Mouse (Mus musculus): ENCODE measurements at regions not wholly inside any gene's neighbourhood (a gene's known extent, or its start where the extent isn't known, plus 50 kb on each side); places are given as distances from the start of the nearest gene placed in this dataset.

DNA sequence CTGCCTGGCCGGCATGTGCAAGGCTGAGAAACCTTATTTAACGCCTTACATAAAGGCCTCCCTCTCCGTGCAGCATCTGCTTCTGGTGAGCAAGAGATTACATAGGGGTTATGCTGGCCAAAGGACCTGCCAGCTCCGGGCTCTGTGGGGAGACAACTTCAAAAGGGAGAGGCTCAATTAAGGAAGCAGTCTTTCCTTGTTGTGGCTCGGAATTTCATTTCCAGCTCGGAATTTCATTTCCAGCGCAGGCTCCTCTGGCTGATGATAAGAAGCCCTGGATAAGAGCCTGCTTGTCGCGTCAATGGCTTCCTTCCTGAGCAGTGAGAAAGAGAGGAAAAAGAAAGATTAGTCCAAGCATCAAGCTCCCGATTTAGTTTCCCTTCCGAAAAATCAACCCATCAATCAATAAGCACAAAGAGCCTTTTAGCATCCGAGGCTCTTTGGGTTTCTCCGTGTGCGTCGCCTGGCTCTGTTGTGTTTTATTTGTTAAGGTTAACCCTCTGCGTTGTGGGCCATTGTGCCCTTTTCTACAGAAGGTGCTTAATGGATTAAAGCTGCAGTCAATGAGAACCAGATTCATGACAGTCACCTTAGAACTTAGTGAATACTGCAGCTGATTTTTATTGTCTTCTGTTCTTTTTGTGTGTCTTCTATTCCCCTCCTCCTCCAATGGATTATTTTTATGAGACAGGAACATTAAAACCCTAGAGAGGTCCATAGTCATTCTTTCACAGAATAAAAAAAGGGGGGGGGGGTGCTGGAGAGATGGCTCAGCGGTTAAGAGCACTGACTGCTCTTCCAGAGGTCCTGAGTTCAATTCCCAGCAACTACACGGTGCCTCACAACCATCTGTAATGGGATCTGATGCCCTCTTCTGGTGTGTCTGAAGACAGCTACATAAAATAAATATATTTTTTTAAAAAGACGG lies 218.3 kb downstream of the Myo1b start:
- intact Hi-C loops (cut with DNase I), result no loop called here
- peak; percentile 29 for DNase-seq

DNA sequence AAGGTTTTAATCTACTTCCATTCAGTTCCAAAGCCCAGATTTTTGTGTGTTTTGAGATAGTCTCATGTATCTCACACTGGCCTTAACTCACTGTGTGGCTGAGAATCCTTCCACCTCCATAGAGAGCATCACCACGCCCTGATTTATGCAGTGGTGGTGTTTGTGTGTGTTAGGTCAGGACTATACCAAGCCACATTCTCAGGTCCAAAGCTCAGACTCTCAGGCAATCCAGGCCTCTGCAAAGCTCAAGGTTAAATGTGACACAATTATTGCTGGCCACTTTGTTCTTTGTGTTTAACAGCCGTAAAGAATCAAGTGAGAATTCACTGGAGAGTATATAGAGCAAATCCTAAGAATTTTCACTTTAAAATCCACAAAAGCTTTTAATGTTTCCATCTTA lies 218.2 kb upstream of the Nabp1 start:
- no peak for DNase-seq
- intact Hi-C loops (cut with DNase I), result no loop called here

DNA sequence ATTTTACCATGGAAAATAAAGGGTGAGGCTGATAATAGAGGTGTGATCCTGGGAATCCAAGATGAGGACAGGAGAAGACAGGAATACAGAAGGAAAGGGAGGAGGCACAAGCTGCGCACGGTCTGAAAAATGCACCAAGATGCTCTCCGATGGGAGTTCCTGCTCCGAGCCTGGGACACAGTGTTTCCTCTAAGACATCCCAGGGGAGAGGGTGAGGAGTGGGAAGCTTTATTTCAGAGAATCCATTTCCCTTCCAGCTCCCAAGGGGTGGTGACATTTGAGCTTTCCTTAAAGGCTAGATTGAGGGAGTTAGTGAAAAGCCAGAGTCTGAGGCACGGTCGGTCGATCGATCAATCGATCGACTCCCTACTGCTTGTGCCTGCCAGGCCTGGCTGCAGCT lies 212.7 kb upstream of the Nabp1 start:
- DNase-seq, result no peak
- intact Hi-C loops (cut with DNase I), result no loop called here

DNA sequence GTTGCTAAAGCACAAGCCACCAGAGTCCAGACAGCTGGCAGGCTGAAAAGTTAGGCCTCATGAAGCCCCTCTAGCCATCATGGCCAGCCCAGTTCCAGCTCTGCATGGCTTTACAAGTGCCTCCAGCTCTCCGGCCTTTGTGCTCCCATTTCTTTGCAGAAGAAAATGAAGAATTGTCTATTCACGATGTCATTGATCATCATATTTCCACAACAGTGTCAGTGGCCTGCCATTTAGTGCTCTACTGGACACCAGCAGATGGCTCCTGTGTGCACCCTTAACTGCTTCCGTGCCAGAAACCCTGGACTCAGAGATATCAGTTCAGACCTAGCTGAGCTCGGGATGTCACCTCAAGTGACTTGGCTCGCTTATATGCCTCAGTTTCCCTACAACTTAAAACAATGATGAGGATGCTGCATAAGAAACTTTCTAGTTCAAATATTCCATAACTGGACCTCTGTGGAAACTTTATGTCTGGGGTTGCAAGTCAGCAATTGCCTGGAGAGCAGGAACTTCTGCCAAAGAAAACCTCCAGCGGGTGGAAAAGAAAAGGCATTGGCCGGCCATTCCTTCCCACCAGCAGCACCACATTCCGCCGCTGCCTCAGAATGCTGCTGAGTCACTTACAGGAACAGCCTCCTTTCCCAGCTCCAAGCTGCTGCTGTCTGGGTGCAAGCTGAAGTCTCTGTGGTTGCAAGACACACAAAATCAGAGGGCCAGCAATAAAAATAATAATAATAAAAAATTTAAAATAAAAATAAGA lies 211.4 kb upstream of the Nabp1 start:
- intact Hi-C loops (cut with DNase I), result no loop called here
- DNase-seq, result no peak

DNA sequence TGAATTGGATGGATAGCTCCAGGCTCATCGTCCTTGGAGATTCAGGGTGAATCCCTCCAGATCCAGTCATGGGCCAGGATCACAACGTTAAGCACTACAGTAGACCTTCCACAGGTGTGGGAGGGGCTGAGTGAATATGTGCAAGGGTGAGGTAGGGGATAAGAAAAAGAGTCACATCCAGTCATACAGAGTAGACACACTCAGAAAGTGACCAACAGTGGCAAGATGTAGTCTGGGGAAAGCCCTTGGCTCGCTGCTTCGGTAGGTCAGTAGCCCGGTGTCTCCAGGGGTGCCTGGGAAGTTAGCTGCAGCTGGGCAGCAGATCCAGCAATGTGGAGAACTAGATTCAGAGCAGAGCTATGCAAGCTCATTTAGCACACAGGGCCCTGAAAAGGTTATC lies 210.7 kb upstream of the Nabp1 start:
- intact Hi-C loops (cut with DNase I), result no loop called here
- DNase-seq, result no peak

DNA sequence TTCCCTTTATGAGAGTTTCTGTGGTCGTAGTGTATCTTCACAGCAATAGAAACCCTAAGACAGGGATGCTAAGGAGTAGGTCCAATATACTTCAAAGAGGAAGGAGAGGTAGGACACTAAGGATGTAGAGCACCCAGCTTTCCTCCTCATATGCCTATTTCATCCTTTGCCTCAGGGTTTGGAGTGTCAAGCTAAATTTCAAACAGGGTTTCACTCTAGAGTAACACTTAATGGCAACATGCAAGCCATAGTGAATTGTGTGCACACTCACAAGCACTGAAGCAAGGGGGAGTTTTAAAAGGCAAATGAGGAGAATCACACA lies 210.0 kb upstream of the Nabp1 start:
- no peak for DNase-seq
- intact Hi-C loops (cut with DNase I), result no loop called here

DNA sequence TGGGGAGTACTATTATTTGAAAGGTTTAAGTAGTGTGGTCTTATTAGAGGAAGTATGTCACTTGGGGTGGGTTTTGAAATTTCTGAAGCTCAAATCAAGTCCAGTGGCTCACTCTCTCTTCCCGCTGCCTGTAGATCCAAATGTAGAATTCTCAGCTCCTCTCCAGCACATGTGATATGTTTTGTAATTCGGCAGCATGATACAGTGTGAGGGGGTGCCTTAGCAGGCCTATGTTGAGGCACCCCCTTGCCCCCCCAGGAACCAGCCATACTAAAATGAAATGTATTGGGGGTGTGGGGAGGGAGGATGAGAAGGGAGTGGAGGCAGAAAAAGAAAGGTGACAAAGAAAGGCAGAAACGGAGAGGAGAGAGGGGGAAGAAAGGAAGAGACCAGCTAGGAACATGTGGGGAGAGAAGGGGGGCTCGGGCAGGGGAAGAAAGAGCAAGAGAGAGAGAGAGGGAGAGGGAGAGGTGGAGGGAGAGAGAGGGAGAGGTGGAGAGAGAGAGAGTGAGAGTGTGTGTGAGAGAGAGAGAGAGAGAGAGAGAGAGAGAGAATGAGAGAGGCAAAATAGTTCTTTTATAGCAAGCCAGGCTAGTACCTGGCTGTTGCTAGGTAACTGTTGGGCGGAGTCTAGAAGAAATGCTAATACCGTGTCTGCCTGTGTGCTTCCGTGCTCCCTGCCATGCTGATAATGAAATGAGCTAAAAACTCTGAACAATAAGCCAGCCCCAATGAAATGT lies 209.4 kb upstream of the Nabp1 start:
- DNase-seq, result no peak
- intact Hi-C loops (cut with DNase I), result no loop called here

DNA sequence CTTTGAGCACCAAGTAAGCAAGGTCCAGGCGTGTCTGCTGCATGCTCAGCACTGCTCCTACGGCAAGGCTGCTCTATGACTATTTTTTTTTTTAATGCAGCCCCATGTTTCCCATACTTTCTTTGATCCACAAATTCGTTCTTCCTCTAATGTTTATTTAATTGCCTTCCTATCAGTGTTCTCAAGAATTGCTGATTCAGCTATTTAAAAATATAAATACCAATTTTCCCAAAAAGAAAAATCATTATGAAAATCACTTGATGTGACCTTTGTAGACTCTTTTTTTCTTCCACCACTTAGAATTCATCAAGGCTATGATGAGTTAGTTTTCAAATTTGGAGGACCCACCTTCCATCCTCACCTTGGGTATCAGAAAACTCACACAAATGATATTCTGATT lies 208.5 kb upstream of the Nabp1 start:
- no peak for DNase-seq
- intact Hi-C loops (cut with DNase I), result no loop called here

DNA sequence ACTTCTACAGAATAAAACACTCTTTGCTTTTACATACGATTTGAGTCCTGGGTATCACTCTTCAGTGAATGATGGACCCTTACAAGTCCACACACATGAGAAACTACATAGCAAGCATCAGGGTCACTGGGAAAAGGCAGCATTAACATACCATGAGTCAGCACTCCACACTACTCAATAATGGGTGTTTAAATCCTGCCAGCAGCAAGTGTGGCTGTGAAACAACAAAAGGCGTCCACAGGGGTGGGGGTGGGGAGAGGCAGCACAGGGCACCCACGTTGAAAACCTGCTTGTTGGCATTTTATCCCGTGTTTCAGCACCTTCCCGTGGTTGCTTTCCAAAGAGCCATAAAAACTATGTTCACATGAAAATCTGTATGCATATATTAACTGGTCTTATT lies 204.0 kb upstream of the Nabp1 start:
- intact Hi-C loops (cut with DNase I), result no loop called here
- DNase-seq, result no peak

DNA sequence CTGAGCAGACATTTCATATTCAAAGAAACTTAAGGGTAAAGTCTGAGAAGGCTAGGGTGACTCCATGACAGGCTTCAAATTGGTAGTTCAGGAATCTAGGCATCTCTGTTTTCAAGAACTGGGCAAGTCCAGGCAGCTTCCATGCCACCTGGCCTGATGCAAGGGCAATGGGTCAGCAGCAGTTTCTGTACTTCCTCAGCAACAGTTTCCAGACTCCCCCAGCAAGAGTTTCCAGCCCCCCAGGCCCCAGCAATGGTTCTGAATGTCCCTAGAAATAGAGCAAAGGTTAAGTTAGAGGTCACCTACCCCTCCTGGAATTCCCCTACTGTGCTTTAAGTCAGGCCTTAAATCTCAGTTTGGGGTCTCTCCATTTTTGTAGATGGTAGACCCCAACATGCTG lies 203.6 kb upstream of the Nabp1 start:
- no peak for DNase-seq

DNA sequence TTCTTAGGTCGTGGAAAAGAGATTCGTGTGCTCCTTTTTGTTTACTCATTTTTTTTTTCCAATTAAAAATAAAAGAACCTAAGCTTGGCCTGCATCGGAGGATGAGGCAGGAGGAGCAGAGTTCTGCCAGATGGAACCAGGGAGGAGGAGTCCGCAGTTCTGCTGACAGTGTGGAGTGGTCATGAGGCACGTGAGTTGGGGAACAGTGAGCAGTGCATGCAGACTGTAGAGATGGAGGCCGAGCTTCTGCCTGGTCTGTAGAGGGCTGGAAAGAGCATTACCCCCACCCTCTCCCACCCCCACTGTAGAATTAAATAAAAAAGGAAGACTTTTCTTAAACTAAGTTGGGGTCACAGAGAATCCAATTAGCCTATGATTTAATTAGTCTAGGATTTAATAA lies 202.5 kb upstream of the Nabp1 start:
- no peak for DNase-seq
- intact Hi-C loops (cut with DNase I), result no loop called here

More for the DNA sequence above, 203.6 kb upstream of the Nabp1 start:
- intact Hi-C loops (cut with DNase I), result no loop called here

DNA sequence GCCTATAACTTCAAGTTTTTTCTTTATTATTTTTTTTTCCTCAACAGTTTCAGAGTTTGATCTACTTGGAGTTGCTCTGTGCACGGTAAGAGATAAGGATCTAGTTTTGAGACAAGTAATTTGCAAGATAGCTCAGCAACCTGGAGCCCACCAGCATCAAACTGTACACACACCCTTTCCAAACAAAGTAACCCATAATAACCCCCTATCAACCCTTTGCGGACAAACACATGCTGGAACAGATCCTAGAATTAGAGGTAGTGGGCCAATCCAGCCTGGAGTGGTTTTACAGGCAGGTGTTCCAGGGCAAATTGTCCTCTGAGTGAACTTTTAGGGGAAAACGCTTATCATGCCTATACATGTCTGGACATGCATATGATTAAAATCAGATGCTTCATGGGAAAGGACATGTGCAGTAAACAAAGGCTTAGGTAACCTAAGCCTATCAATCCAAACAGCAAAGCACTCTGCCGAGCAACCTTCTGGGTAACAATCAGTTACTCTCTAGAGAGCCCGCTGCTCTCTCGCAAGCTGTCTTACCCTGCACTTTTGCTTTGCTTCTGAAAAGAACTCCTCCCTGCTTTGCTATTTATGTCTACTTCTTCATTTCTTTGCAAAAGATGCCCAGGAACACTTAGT lies 200.2 kb upstream of the Nabp1 start:
- intact Hi-C loops (cut with DNase I), result loop anchor here (10.0 kb wide), 2 partner anchors 266 to 406 kb away; no protein-coding TSS in a partner anchor
- no peak for DNase-seq

DNA sequence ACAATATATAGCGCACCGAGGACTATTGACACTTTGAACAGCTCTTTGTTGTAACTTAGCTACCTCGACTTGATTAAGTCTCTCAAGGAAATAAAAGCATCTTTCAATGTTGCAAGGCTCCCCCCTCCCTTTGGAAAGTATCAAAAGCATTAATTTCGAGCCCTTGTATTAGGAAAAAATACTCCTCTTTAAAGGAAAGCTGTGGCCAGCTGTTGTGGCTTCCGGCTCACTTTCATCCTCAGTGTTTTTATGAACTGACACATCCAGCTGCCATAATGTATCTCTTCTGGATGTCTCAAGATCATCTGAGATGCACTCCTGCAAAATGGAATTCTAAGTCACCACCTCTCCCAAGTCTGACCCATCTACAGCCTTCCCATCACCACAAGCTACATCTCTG lies 199.6 kb upstream of the Nabp1 start:
- DNase-seq, result no peak
- intact Hi-C loops (cut with DNase I), result loop anchor here (10.0 kb wide), 2 partner anchors 267 to 407 kb away; no protein-coding TSS in a partner anchor

DNA sequence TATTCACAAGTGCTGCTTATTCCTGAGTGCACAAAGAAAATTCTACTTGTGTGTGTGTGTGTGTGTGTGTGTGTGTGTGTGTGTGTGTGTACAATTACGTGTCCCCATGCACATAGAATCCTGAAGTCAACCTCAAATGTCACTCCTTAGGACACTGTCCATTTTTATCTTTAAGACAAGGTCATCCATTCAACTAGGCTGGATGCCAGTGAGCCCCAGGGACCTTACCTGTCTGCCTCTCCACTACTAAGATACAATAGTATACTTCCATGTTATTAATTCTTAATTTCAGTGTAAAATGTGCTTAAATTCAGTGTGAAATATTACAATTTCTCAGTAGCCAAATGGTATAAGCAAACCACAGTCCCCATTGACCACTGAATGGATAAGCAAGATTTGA lies 193.5 kb upstream of the Nabp1 start:
- peak; percentile 21 for DNase-seq
- intact Hi-C loops (cut with DNase I), result loop anchor here (10.0 kb wide), 2 partner anchors 273 to 413 kb away; no protein-coding TSS in a partner anchor

DNA sequence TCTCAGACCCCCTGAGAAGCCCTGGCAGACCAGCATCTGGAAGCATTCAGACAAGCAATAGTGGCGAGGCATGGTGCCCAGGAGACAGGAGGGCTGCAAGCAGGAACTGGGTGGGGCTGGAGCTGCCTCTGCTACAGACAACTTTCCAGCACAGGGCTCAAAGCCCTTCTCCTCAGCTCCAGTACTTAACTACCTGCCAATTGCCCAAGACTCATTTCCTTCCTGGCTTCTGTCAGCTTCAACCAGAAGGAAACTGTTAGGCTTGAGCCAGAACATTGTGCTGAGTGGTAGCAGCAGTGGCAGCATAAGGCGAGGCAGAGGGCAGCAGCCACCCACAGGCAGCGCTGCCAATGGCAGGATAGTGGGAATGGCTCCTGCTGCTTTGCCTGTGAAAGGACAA lies 193.1 kb upstream of the Nabp1 start:
- peak; percentile 82 for DNase-seq
- intact Hi-C loops (cut with DNase I), result loop anchor here (10.0 kb wide), 2 partner anchors 274 to 414 kb away; no protein-coding TSS in a partner anchor

DNA sequence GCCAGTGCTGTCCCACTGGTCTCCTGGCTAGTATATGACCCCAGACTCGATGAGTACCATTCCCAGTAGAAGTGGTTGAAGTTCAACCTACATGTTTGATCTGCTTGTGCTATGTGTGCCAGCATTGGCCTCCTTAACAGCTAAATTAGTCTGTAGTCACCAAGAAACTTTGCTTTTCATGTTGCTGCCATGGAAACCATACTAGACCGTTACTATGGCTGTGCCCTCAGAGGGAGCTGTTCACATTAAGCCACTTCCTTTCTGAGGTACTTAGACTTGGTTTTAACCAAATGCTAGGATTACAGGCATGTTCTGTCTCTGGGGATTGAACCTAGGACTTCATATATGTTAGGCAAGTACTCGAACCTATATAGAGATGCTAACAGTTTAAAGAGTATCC lies 191.8 kb upstream of the Nabp1 start:
- DNase-seq, result no peak
- intact Hi-C loops (cut with DNase I), result loop anchor here (10.0 kb wide), 2 partner anchors 275 to 415 kb away; no protein-coding TSS in a partner anchor

DNA sequence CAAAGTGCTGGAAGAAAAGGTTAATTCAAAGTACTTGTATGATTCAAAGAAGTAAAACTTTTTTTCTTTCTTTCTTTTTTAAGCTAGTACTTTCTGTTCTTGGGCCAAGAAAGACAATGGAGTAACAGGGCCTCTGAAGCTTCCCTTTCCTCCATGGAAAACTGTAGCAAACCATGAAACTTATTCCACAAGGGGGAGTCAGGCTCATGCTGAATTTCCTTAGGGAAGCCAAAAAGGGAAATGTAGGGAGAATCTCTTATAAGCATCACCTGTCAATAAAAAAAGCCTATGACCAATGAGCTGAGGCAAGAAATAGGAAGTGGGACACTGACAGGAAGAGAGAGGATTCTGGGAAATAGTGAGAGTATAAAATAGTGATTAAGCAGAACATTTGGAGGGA lies 190.7 kb upstream of the Nabp1 start:
- intact Hi-C loops (cut with DNase I), result no loop called here
- DNase-seq, result no peak

DNA sequence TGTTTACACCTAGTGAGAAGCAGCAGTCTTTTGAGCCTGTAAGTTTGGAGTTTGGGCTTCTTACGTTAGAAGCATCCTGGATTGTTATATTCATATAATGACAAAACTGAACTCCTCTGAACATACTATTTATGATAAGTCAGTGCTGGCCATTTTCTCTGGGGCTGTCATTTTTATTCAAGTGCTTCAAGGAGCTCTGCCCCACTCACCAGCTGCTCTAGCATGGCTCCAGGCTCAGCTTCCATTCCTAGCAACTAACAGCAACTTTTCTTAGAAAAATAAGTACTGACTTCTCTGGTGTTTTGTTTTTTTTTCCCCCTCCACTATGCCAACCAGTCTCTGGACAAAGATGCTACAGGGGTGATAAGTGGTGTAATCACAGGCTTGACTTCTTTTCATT lies 182.3 kb upstream of the Nabp1 start:
- intact Hi-C loops (cut with DNase I), result no loop called here
- DNase-seq, result no peak

DNA sequence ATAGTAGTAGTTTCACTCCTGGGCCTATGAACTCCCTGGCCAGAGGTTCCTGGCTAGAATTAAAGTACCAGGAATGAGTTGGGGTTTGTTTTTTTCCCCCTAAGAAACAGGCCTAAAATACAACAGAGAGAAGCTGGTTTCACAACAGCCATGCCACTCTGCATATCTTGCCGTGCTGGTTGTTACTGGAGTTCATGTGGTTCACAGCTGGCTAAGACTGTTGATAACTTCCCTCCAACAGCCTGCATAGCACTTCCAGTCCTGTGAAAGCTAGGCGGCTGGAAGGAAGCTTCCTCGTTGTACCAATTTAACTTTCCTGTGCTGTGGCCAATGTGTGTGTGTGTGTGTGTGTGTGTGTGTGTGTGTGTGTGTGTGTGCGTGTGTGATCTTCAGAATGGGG lies 179.0 kb upstream of the Nabp1 start:
- intact Hi-C loops (cut with DNase I), result no loop called here
- DNase-seq, result no peak

DNA sequence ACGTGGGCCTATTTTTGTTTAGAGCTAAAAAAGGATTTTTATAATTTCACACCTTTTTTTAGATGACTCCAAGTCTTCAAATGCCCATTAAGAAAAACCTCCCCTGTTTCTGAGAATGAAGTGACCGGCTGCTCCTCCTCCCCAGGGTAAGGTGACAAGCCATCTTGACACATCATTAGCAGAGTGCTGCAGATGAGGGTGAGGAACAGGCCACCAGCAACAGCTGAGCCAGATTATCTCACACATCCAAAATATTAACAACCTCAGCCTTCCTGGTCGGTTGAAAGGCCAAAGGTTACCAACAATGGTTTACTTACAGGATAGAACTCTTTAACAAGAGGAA lies 172.4 kb upstream of the Nabp1 start:
- DNase-seq, result peak; percentile 41
- intact Hi-C loops (cut with DNase I), result no loop called here

Measured in left cerebral cortex, postnatal 4 days (tissue).